Mouse (Mus musculus): ENCODE measurements around the gene Ptprk.

GRCm38 (mm10) chr10:28449853-28450252 lies 375.2 kb downstream of the Ptprk start:
- TF ChIP-seq EP300 (IDR thresholded peaks at IDR 0.05; ENCODE audit: low read depth) (no peak), CTCF (IDR thresholded peaks at IDR 0.05; ENCODE audit: low read depth) (no peak)
